Mouse (Mus musculus): ENCODE measurements around the gene Rrp1b. TPM values are rescaled to one million over a fixed set of nuclear protein-coding genes. Genes with fewer than 3 reads are reported as not detected.
A peak's percentile ranks its signal among the peaks of the same experiment; 100 is the strongest.

The Rrp1b gene
- polyA plus RNA-seq, 1 experiment from 2014 or later, result 77.5 TPM

DNA sequence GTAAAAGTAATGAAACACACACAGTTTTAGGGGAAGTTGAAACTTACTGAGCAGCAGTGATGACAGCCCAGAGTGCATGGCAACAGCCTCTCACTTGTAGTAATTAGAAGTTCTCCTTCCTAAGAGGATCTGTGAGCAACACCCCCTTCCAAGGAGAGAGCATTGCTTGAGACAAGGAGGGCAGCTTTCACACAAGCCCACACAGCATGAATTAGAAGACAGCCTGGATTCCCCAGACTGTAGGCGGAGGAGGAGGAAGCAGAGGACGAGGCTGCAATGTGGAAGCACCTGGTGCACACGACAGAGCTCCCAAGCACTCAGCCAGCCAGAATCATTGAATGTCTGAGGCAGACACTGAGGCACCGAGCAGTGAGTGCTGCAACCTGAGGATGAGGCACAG, 39.6 kb upstream of the Rrp1b start:
- TF ChIP-seq CTCF (IDR thresholded peaks at IDR 0.05; ENCODE audit: low read depth), result no peak
- ATAC-seq (ENCODE audit: insufficient read depth), result no peak
- H3K27me3 ChIP-seq (ENCODE audit: insufficient read depth, low read length), result no peaks in the 10 kb centered on the region
- H3K4me2 ChIP-seq, result no peak overlapping the region
- no peaks in the 10 kb centered on the region for H3K4me1 ChIP-seq (ENCODE audit: insufficient read depth)
- H3K9me3 ChIP-seq (ENCODE audit: low read depth, low read length), result no peaks in the 10 kb centered on the region
- H3K27ac ChIP-seq (ENCODE audit: low read depth), result no peak overlapping the region
- no peak for DNase-seq
- no peak overlapping the region for H3K9ac ChIP-seq
- no peaks in the 10 kb centered on the region for H3K36me3 ChIP-seq (ENCODE audit: insufficient read depth)
- no peak overlapping the region for H3K4me3 ChIP-seq (ENCODE audit: low read depth, low read length)
- WGBS, result 67% methylated on average over 4 of the region's 4 CpGs

DNA sequence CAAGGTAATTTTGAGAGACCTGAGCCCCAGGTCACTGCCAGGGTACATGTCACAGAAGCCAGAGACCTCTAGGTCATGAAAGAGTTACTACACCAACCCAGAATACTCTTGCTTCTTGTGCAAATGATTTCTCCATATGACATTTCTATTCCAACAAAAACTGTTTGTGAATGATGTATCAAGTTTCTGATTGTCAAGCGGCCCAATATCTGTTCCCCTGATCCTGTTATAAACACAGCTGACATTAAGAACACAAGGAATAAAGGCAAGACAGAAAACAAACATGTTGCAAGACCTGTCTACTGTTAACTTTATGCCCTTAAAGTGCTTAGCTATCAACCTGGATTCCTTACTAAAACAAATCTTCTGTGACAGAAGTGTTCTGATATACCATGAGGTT, 37.5 kb upstream of the Rrp1b start:
- no peaks in the 10 kb centered on the region for H3K27me3 ChIP-seq (ENCODE audit: insufficient read depth, low read length)
- no peak overlapping the region for H3K4me2 ChIP-seq
- H3K9ac ChIP-seq, result no peak overlapping the region
- no peak overlapping the region for H3K27ac ChIP-seq (ENCODE audit: low read depth)
- 40% methylated on average over 1 of the region's 1 CpGs for WGBS
- H3K4me1 ChIP-seq (ENCODE audit: insufficient read depth), result no peaks in the 10 kb centered on the region
- no peaks in the 10 kb centered on the region for H3K9me3 ChIP-seq (ENCODE audit: low read depth, low read length)
- DNase-seq, result no peak
- ATAC-seq (ENCODE audit: insufficient read depth), result no peak
- no peaks in the 10 kb centered on the region for H3K36me3 ChIP-seq (ENCODE audit: insufficient read depth)
- H3K4me3 ChIP-seq (ENCODE audit: low read depth, low read length), result no peak overlapping the region
- no peak for TF ChIP-seq CTCF (IDR thresholded peaks at IDR 0.05; ENCODE audit: low read depth)

DNA sequence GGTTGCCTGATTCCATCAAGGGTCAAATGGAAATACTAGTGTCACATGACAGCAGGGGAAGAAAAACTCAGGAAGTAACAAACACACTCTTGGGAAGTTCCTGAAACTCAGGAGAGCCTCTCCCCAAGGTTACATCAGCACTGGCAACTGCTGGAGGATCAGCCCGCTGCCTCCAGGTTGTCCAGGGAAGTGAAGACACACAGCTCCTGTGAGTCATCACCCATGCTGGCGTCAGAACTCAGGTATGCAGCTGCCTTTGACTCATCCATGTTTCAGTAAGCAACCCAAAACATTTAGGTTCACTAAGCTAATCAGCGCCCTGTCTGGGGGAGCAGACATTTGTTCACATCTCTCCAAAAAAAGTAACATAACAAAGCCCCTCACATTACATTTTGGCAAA, 32.6 kb upstream of the Rrp1b start:
- no peak for ATAC-seq (ENCODE audit: insufficient read depth)
- Histone ChIP-seq H3K9me3 (ENCODE audit: low read depth, low read length) (no peaks in the 10 kb centered on the region), H3K27me3 (ENCODE audit: insufficient read depth, low read length) (no peaks in the 10 kb centered on the region), H3K36me3 (ENCODE audit: insufficient read depth) (no peaks in the 10 kb centered on the region), H3K27ac (ENCODE audit: low read depth) (no peak overlapping the region), H3K9ac (no peak overlapping the region), H3K4me3 (ENCODE audit: low read depth, low read length) (no peak overlapping the region), H3K4me2 (no peak overlapping the region), H3K4me1 (ENCODE audit: insufficient read depth) (no peaks in the 10 kb centered on the region)
- DNase-seq, result no peak
- TF ChIP-seq CTCF (IDR thresholded peaks at IDR 0.05; ENCODE audit: low read depth), result no peak
- whole genome bisulfite sequencing, result 83% methylated on average over 3 of the region's 3 CpGs

DNA sequence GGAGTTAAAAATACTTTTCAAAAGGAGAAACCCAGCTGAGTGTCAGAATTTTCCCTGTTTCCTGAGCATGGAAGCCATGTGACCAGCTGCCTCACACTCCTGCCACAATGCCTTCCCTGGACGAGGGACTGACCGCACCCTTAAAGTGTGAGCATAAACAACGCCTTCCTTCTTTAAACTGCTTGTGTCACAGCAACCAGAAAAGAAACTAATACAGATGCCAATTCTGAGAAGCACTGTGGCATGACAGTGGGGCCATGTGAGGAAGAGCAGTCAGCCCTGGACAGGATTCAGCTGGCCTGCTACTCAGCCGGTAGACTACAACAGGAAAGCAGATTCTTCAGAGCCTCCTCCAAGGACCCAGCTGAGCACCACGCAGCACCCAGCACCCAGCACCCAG, 29.1 kb upstream of the Rrp1b start:
- WGBS, result 49% methylated on average over 5 of the region's 5 CpGs
- ATAC-seq (ENCODE audit: insufficient read depth), result no peak
- peak; percentile 50 for DNase-seq
- H3K27me3 ChIP-seq (ENCODE audit: insufficient read depth, low read length), result no peaks in the 10 kb centered on the region
- no peak overlapping the region for H3K27ac ChIP-seq (ENCODE audit: low read depth)
- H3K36me3 ChIP-seq (ENCODE audit: insufficient read depth), result no peaks in the 10 kb centered on the region
- TF ChIP-seq CTCF (IDR thresholded peaks at IDR 0.05; ENCODE audit: low read depth), result no peak
- H3K4me3 ChIP-seq (ENCODE audit: low read depth, low read length), result no peak overlapping the region
- no peak overlapping the region for H3K9ac ChIP-seq
- no peaks in the 10 kb centered on the region for H3K9me3 ChIP-seq (ENCODE audit: low read depth, low read length)
- no peaks in the 10 kb centered on the region for H3K4me1 ChIP-seq (ENCODE audit: insufficient read depth)
- H3K4me2 ChIP-seq, result no peak overlapping the region

DNA sequence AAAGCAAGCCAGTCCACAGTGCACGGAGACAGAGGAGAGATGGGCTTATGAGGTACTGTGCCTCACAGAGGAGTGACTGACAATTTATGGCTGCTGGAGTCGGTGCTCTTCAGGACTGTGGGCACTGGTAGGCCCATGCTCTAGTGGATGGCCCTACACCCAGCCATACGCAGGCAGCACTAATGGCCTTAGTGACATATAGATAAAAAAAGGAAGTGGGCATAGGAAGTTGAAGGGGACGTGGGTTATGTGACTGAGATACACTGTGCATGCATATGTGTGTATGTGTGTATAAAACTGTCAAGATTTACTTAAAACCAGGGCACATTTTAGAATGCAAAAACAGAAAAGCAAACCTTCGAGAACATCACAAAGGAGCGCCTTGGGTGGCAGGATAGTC, 24.2 kb upstream of the Rrp1b start:
- no peak overlapping the region for H3K4me3 ChIP-seq (ENCODE audit: low read depth, low read length)
- no peak overlapping the region for H3K4me2 ChIP-seq
- TF ChIP-seq CTCF (IDR thresholded peaks at IDR 0.05; ENCODE audit: low read depth), result no peak
- ATAC-seq (ENCODE audit: insufficient read depth), result no peak
- no peaks in the 10 kb centered on the region for H3K36me3 ChIP-seq (ENCODE audit: insufficient read depth)
- DNase-seq, result no peak
- WGBS, result 69% methylated on average over 6 of the region's 6 CpGs
- peaks cover 4% of the 10 kb centered on the region; the same call in 1 of the 2 replicates for H3K4me1 ChIP-seq (ENCODE audit: insufficient read depth)
- no peak overlapping the region for H3K27ac ChIP-seq (ENCODE audit: low read depth)
- H3K9me3 ChIP-seq (ENCODE audit: low read depth, low read length), result no peaks in the 10 kb centered on the region
- H3K27me3 ChIP-seq (ENCODE audit: insufficient read depth, low read length), result no peaks in the 10 kb centered on the region
- H3K9ac ChIP-seq, result no peak overlapping the region

DNA sequence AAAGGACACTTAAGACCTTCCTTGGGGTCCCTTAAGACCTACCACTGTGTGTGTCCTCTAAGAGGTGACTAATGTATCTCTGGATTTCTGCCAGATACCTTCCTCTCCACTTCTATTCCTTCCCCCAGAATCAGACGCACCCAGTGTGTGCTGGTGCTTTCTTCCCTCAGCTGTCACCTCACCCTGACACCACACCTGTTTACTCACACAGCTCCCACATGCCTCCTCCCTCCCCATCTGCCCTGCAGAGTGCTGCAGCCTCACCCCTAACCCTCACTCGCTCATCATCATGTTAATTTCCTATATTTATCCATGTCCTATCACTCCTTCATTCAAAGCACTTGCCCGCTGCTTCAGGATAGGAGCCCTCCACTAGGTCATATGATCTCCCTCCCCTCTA, 23.6 kb upstream of the Rrp1b start:
- no peak overlapping the region for H3K4me2 ChIP-seq
- no peak overlapping the region for H3K9ac ChIP-seq
- no peak overlapping the region for H3K27ac ChIP-seq (ENCODE audit: low read depth)
- WGBS, result 30% methylated on average over 3 of the region's 3 CpGs
- TF ChIP-seq CTCF (IDR thresholded peaks at IDR 0.05; ENCODE audit: low read depth), result no peak
- H3K4me3 ChIP-seq (ENCODE audit: low read depth, low read length), result no peak overlapping the region
- H3K9me3 ChIP-seq (ENCODE audit: low read depth, low read length), result no peaks in the 10 kb centered on the region
- H3K36me3 ChIP-seq (ENCODE audit: insufficient read depth), result no peaks in the 10 kb centered on the region
- DNase-seq, result no peak
- H3K27me3 ChIP-seq (ENCODE audit: insufficient read depth, low read length), result no peaks in the 10 kb centered on the region
- peaks cover 4% of the 10 kb centered on the region; the same call in 1 of the 2 replicates for H3K4me1 ChIP-seq (ENCODE audit: insufficient read depth)
- ATAC-seq (ENCODE audit: insufficient read depth), result no peak

DNA sequence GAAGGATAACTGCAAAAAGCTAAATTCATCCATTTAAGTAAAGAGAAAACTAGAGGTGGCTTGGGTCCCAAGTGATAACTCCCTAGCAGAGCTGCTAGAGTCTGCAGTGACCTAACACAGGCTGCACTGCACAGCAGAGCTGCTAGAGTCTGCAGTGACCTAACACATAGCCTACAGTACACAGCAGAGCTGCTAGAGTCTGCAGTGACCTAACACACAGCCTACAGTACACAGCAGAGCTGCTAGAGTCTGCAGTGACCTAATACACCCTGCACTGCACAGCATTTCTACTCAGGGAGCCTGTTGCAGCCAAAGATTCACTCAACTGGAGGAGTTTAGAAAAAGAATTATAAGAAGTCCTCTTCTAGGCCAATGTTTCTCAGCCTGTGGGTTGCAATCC, 22.2 kb upstream of the Rrp1b start:
- no peak; the same call in 1 of the 2 replicates for ATAC-seq (ENCODE audit: insufficient read depth)
- H3K4me3 ChIP-seq (ENCODE audit: low read depth, low read length), result no peak overlapping the region
- H3K9ac ChIP-seq, result no peak overlapping the region
- H3K36me3 ChIP-seq (ENCODE audit: insufficient read depth), result no peaks in the 10 kb centered on the region
- no peaks in the 10 kb centered on the region for H3K9me3 ChIP-seq (ENCODE audit: low read depth, low read length)
- no peaks in the 10 kb centered on the region for H3K27me3 ChIP-seq (ENCODE audit: insufficient read depth, low read length)
- DNase-seq, result peak; percentile 20
- peaks cover 4% of the 10 kb centered on the region; the same call in 1 of the 2 replicates for H3K4me1 ChIP-seq (ENCODE audit: insufficient read depth)
- no peak for TF ChIP-seq CTCF (IDR thresholded peaks at IDR 0.05; ENCODE audit: low read depth)
- no peak overlapping the region for H3K27ac ChIP-seq (ENCODE audit: low read depth)
- no peak overlapping the region for H3K4me2 ChIP-seq

DNA sequence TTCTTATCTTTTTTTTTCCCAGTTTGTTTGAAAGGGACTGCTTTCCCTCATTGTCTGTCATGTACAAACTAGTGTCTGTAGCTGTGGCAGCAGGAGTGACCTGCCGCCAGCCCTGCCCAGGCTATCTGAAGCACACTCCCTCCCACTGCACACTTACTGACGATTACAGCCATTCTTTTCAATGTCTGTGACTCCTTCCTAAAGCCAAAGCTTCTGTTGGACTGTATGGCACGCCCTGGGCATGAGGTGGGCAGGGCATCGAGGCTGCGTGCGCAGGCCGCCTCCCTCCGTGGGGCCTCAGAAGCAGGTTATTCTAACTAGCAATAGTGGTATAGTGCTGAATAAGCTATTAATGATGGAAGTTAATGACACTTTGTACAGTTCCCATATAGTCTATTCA, 19.4 kb upstream of the Rrp1b start:
- no peak for ATAC-seq (ENCODE audit: insufficient read depth)
- Histone ChIP-seq H3K27me3 (ENCODE audit: insufficient read depth, low read length) (no peaks in the 10 kb centered on the region), H3K36me3 (ENCODE audit: insufficient read depth) (no peaks in the 10 kb centered on the region), H3K4me1 (ENCODE audit: insufficient read depth) (peaks cover 4% of the 10 kb centered on the region; the same call in 1 of the 2 replicates), H3K9me3 (ENCODE audit: low read depth, low read length) (no peaks in the 10 kb centered on the region), H3K4me3 (ENCODE audit: low read depth, low read length) (no peak overlapping the region), H3K9ac (no peak overlapping the region), H3K4me2 (no peak overlapping the region), H3K27ac (ENCODE audit: low read depth) (no peak overlapping the region)
- no peak for DNase-seq
- TF ChIP-seq CTCF (IDR thresholded peaks at IDR 0.05; ENCODE audit: low read depth), result no peak
- WGBS, result 87% methylated on average over 8 of the region's 8 CpGs
